Mouse (Mus musculus) adrenal gland, adult 10 weeks (tissue): ENCODE results near the gene Stab1. TPM values are rescaled to one million over a fixed set of nuclear protein-coding genes. Genes with fewer than 3 reads are reported as not detected.

Source experiments
- polyA plus RNA-seq: library from polyadenylated mRNA; stranded (reverse); fragments of 350-450 nt; fragmentation: Illumina TruSeq; extraction: RNeasy Lipid Tissue Mini Kit (QIAGEN cat#74804); gene quantifications from one replicate; pipeline ENCODE4 v1.2.3, GENCODE M21; 2014; ENCODE audit warnings: low read depth, low replicate concordance

Gene Stab1
- polyA plus RNA-seq, result 5.4 TPM

DNA sequence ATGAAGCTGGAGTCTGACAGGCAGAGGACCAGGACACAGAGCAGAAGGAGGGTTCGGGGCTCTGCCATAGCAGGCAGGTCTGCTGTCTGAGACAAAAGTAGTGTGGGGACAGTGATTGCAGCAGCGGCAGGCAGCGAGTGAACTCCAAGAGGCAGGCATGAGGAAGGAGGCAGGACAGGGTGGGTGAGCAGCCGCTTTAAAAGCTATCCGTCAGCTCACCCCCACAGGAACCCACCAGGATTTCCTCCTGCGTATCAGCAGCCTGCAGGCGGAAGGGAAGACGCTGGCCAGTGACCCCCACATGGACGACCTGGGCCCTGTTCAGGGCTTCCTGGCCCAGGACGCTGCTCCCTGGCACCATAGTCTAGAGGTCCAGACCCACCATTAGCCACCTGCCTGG lies at the start of gene Stab1:
TSS of gene Stab1 (minus strand) at position 217 of the 400 bp plus-strand sequence.

DNA sequence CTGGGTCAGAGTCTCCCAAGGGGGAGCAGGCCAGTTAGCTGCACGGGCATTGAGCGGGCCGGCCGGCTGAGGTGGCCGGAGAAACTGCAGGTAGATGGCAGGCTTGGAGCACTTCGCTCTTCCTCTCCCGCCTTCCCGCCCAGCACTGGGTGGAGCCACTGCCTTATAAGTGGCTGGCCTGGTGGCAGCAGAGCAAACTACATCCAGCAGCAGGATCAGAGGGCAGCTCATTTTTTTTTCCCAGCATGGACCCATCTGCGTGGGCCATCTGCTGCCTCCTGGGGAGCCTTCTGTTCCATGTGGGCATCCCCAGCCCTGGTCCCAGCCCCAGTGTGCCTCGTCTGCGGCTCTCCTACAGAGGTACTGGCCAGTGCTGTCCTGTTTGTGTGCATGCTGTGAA lies 49.2 kb upstream of the Stab1 start, which contains the start of gene Sema3g:
TSS of gene Sema3g (plus strand) at position 195 of the 400 bp plus-strand sequence.

DNA sequence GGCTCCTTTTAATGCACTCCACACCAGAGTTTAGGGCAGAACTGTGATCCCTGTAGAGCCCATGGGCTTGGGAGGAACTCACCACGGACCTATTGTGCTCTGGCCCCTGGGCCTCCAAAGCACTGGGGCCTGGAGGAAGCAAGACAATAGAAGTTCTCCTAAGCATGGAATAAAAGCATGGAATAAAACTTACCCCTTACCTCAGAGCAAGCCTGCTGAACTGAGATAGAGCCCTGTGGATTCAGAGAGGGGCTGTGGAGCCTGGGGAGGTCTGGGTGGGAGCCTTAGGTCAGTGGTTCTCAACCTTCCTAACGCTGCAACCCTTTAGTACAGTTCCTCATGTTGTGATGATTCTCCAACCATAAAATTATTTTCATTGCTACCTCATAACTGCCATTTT lies 48.4 kb upstream of the Stab1 start, which contains the start of gene Nisch:
TSS of gene Nisch (minus strand) at position 101 of the 400 bp plus-strand sequence.

DNA sequence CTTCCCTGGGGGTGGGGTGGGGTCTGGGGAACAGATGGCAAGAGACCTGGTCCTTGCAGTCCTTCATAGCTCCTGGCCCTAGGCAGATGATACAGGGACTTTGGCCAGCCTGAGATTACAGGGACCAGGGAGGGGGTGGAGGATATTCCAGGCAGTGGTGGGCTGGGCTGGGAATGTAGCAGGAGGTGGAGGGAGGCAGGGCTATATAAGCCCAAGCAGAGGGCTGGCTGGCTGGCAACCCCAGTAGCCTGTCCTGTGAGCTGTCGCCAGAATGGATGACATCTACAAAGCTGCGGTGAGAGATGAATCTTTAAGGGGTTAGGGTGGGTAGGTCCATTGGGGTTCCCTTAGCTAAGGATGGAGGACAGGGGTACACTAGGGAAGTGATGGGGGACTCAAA lies 39.6 kb upstream of the Stab1 start, which contains the start of gene Tnnc1:
TSS of gene Tnnc1 (plus strand) at position 229 of the 400 bp plus-strand sequence.

DNA sequence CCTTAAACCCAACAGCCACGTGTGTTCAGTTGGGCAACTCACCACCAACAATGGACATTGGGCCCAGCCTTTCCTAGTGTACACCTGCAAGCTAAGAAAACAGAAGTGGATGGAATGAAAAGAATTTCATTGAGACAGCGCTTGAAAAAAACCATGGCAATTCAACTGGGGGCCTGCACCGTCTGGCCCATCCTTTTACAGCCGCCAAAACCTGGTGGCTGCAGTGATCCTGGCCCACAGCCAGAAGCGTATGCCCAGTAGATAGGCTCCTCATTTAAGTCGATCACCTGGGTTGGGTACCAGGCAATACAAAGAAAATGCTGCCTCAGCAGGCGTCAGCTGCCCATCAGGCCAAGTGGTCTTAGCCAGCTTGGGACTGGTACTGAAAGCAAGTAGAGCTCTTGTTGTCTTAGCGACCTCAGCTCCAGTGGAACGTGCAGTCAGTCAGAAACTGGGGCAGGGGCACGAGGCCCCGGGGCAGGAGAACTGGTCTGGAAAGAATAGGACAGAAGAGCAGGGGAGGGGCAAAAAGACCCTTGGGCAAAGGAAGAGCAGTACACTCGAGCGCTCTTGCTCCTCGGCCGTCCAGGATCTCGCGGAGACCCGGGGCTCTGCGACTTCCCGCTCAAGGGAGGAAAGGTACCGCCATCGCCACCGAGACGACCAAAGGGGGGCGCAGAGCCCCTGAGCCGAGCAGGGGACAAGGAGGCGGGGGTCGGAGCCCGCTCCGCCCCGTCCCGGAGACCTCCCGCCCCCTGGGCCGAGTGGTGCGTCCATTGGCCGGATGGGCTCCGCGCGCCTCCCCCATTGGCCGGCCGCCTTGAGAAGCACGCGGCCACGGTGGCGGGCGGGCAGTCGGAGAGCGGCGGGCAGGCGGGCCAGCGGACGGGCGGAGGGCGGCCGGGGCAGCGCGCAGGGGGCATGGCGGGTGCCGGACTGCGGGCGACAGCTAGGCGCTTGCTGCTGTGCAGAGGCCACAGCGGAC lies 37.9 kb downstream of the Stab1 start, which contains the start of gene Nt5dc2:
TSS of gene Nt5dc2 (plus strand) at position 818 of the 985 bp plus-strand sequence.

DNA sequence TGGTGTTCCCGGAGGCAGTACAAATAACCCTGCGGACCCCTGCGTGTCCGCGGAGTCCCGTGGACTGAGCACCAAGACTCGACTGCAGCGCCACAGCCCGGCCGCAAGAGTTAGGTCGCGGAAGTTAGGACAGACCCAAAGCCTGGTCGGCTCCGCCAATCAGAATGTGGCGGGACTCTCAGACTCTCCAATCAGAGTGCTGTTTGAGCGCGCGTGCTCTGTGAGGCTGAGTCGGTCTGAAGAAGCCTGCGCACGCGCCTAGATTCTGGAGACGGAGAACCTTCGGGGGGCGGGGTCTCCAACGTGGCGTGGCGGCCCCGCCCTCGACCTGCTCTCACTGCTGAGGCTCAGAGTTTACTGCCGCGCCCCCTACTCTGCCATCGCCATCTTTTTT lies 39.6 kb downstream of the Stab1 start, which contains the start of gene Smim4:
TSS of gene Smim4 (minus strand) at position 131 of the 394 bp plus-strand sequence.

Other genes with a start within 250 kb of the Stab1 start
- gene Itih3, start 244.9 kb downstream of the Stab1 start, polyA plus RNA-seq, result not detected
- gene Itih1, start 225.4 kb downstream of the Stab1 start, polyA plus RNA-seq, result not detected
- 18.3 TPM for gene Nek4, start 217.3 kb downstream of the Stab1 start, polyA plus RNA-seq
- 154 TPM for gene Glt8d1, start 167.2 kb downstream of the Stab1 start, polyA plus RNA-seq
- 454 TPM for gene Spcs1, start 167.0 kb downstream of the Stab1 start, polyA plus RNA-seq
- 93.6 TPM for gene Pbrm1, start 149.5 kb downstream of the Stab1 start, polyA plus RNA-seq
- gene Gnl3, start 149.5 kb downstream of the Stab1 start, polyA plus RNA-seq, result 211 TPM
- 16.9 TPM for gene Smim4, start 39.7 kb downstream of the Stab1 start, polyA plus RNA-seq
- 1.5 TPM for gene Nt5dc2, start 37.6 kb downstream of the Stab1 start, polyA plus RNA-seq
- not detected for gene Tnnc1, start 39.7 kb upstream of the Stab1 start, polyA plus RNA-seq
- 64.7 TPM for gene Nisch, start 48.3 kb upstream of the Stab1 start, polyA plus RNA-seq
- 1.7 TPM for gene Sema3g, start 49.2 kb upstream of the Stab1 start, polyA plus RNA-seq
- 9.7 TPM for gene Phf7, start 82.7 kb upstream of the Stab1 start, polyA plus RNA-seq
- gene Bap1, start 82.8 kb upstream of the Stab1 start, polyA plus RNA-seq, result 8.6 TPM
- 0.12 TPM for gene Dnah1, start 155.3 kb upstream of the Stab1 start, polyA plus RNA-seq
- gene Capn7, start 168.0 kb upstream of the Stab1 start, polyA plus RNA-seq, result 177 TPM